Mouse (Mus musculus): Measurements from ENCODE around the gene Acot1. TPM values are rescaled to one million over a fixed set of nuclear protein-coding genes. Genes with fewer than 3 reads are reported as not detected.

Gene Acot1
- polyA plus RNA-seq, 1 experiment from 2014 or later: 69.8 TPM

DNA sequence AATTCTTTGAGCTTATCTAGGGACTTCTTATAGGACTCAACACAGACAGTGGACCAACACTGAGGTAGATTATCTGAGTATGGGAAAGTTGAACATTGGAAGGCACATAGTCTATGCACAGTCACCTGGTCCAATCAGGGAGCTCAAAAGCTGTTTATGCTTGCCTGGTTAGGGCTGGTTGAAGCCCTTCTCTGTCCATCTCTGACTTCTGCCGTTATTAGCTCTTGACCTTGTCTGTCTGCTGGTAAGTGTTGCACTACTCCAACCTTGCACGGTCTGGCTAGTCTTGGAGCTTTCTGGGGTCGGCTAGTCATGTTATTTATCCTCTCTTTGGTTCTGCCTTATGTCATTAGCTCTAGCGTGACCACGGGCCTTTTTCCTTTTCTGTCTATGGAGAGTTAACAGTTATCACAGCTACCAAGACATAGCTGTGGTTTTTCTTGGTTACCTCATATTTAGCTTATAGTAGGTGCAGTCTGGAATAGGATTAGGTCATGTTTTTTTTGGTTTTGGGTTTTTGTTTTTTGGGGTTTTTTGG is 42.7 kb downstream of the Acot1 start, which contains the start of gene Acot3:
TSS of gene Acot3 (plus strand) at position 208 of the 538 bp plus-strand sequence.
- no peaks in the 10 kb centered on the region for H3K36me3 ChIP-seq (ENCODE audit: insufficient read depth, low read length)
- peaks cover 4% of the 10 kb centered on the region; the same call in 1 of the 2 replicates for H3K4me1 ChIP-seq (ENCODE audit: insufficient read depth, low read length)
- no peak within 1 kb of the TSS for H3K27ac ChIP-seq (ENCODE audit: low read length)
- 0 out of 2 replicates have a peak within 1 kb of the TSS, but pooled peaks have one; percentile 5 for H3K4me2 ChIP-seq (replicated peaks; ENCODE audit: low read depth, low read length)
- peaks cover 11% of the 10 kb centered on the region for H3K27me3 ChIP-seq (ENCODE audit: insufficient read depth, low read length)
- peaks cover 5% of the 10 kb centered on the region; the same call in 1 of the 2 replicates for H3K9me3 ChIP-seq (ENCODE audit: low read length)
- no peak for ATAC-seq (ENCODE audit: low FRiP score, low TSS enrichment)
- H3K9ac ChIP-seq (replicated peaks; ENCODE audit: low read length): no peak within 1 kb of the TSS
- peak within 1 kb of the TSS; percentile 50 for H3K4me3 ChIP-seq (ENCODE audit: low read length)
- WGBS: 68% methylated on average over 5 of the region's 5 CpGs

GRCm38 (mm10) chr12:84052609-84053008 is 43.3 kb downstream of the Acot1 start:
- Histone ChIP-seq H3K36me3 (ENCODE audit: insufficient read depth, low read length) (no peaks in the 10 kb centered on the region), H3K27me3 (ENCODE audit: insufficient read depth, low read length) (peaks cover 11% of the 10 kb centered on the region), H3K4me1 (ENCODE audit: insufficient read depth, low read length) (peaks cover 4% of the 10 kb centered on the region; the same call in 1 of the 2 replicates), H3K9me3 (ENCODE audit: low read length) (peaks cover 5% of the 10 kb centered on the region; the same call in 1 of the 2 replicates), H3K4me2 (replicated peaks; ENCODE audit: low read depth, low read length) (0 out of 2 replicates have a peak overlapping the region, but pooled peaks have one; percentile 5), H3K9ac (replicated peaks; ENCODE audit: low read length) (no peak overlapping the region), H3K27ac (ENCODE audit: low read length) (no peak overlapping the region), H3K4me3 (ENCODE audit: low read length) (no peak overlapping the region)
- ATAC-seq (ENCODE audit: low FRiP score, low TSS enrichment): no peak
- WGBS: 87% methylated on average over 7 of the region's 7 CpGs

GRCm38 (mm10) chr12:84053173-84053572 is 43.9 kb downstream of the Acot1 start:
- Histone ChIP-seq H3K27ac (ENCODE audit: low read length) (no peak overlapping the region), H3K27me3 (ENCODE audit: insufficient read depth, low read length) (peaks cover 11% of the 10 kb centered on the region), H3K4me3 (ENCODE audit: low read length) (peak overlapping the region; percentile 50), H3K4me2 (replicated peaks; ENCODE audit: low read depth, low read length) (peak overlapping the region; percentile 78), H3K9me3 (ENCODE audit: low read length) (peaks cover 4% of the 10 kb centered on the region; the same call in 1 of the 2 replicates), H3K9ac (replicated peaks; ENCODE audit: low read length) (peak overlapping the region; percentile 59), H3K4me1 (ENCODE audit: insufficient read depth, low read length) (peaks cover 4% of the 10 kb centered on the region; the same call in 1 of the 2 replicates), H3K36me3 (ENCODE audit: insufficient read depth, low read length) (no peaks in the 10 kb centered on the region)
- WGBS: 12% methylated on average over 16 of the region's 16 CpGs
- ATAC-seq (ENCODE audit: low FRiP score, low TSS enrichment): no peak

DNA sequence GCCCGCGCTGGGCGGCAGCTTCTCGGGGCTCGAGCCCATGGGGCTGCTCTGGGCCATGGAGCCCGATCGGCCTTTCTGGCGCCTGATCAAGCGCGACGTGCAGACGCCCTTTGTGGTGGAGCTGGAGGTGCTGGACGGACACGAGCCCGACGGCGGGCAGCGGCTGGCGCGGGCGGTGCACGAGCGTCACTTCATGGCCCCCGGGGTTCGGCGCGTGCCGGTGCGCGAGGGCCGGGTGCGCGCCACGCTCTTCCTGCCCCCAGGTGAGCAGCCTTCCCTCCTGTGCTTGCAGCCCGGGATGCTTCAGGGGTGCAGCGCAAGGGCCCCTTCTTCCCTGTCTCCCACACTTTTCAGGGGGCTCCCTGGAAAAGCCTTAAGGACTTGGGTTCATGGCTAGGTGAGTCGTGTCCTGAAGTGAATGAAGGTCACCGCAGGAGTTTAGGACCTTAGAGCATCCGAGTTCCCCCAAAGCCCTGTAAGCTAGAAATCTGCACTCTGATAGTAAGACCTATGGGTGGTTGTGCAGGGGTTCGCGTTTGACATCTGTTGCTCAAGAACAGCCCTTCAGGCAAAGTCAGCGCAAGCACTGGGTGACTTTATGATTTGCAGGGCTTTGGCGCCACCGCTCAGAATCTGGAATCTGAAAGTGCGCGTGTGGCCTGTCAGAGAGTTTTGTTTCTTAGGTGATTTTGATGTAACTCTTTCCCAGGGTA is 44.5 kb downstream of the Acot1 start:
- peak overlapping the region; percentile 59 for H3K9ac ChIP-seq (replicated peaks; ENCODE audit: low read length)
- no peaks in the 10 kb centered on the region for H3K9me3 ChIP-seq (ENCODE audit: low read length)
- ATAC-seq (ENCODE audit: low FRiP score, low TSS enrichment): peak; percentile 54
- WGBS: 4% methylated on average over 33 of the region's 46 CpGs
- no peak overlapping the region for H3K27ac ChIP-seq (ENCODE audit: low read length)
- H3K4me2 ChIP-seq (replicated peaks; ENCODE audit: low read depth, low read length): peak overlapping the region; percentile 78
- H3K4me1 ChIP-seq (ENCODE audit: insufficient read depth, low read length): peaks cover 4% of the 10 kb centered on the region; the same call in 1 of the 2 replicates
- peaks cover 11% of the 10 kb centered on the region for H3K27me3 ChIP-seq (ENCODE audit: insufficient read depth, low read length)
- no peaks in the 10 kb centered on the region for H3K36me3 ChIP-seq (ENCODE audit: insufficient read depth, low read length)
- peak overlapping the region; percentile 50 for H3K4me3 ChIP-seq (ENCODE audit: low read length)

DNA sequence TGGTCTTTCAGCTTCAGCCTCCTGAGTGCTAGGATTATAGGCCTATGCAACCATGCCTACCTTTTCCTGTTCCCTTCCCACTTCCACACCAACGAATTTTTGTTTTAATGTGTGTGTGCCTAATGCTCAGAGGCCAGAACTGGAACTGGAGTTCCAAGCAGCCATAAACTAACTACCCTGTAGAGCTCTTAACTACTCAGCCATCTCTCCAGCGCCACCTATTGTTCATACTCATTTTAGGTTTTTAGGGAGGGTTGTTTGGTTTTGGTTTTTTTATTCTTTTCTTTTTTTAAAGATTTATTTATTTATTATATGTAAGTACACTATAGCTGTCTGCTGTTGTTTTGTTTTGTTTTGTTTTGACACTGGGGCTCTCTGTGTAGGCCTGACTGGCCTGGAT is 51.7 kb downstream of the Acot1 start:
- Histone ChIP-seq H3K27ac (ENCODE audit: low read length) (no peak overlapping the region), H3K9me3 (ENCODE audit: low read length) (peaks cover 3% of the 10 kb centered on the region; the same call in 1 of the 2 replicates), H3K4me1 (ENCODE audit: insufficient read depth, low read length) (no peaks in the 10 kb centered on the region), H3K4me2 (replicated peaks; ENCODE audit: low read depth, low read length) (no peak overlapping the region), H3K27me3 (ENCODE audit: insufficient read depth, low read length) (no peaks in the 10 kb centered on the region), H3K4me3 (ENCODE audit: low read length) (no peak overlapping the region), H3K9ac (replicated peaks; ENCODE audit: low read length) (no peak overlapping the region), H3K36me3 (ENCODE audit: insufficient read depth, low read length) (no peaks in the 10 kb centered on the region)
- 32% methylated on average over 2 of the region's 2 CpGs for WGBS
- ATAC-seq (ENCODE audit: low FRiP score, low TSS enrichment): no peak

GRCm38 (mm10) chr12:84062336-84062735 is 53.0 kb downstream of the Acot1 start:
- ATAC-seq (ENCODE audit: low FRiP score, low TSS enrichment): no peak
- H3K36me3 ChIP-seq (ENCODE audit: insufficient read depth, low read length): no peaks in the 10 kb centered on the region
- peaks cover 3% of the 10 kb centered on the region; the same call in 1 of the 2 replicates for H3K9me3 ChIP-seq (ENCODE audit: low read length)
- H3K9ac ChIP-seq (replicated peaks; ENCODE audit: low read length): no peak overlapping the region
- no peak overlapping the region for H3K27ac ChIP-seq (ENCODE audit: low read length)
- no peaks in the 10 kb centered on the region for H3K27me3 ChIP-seq (ENCODE audit: insufficient read depth, low read length)
- no peaks in the 10 kb centered on the region for H3K4me1 ChIP-seq (ENCODE audit: insufficient read depth, low read length)
- H3K4me3 ChIP-seq (ENCODE audit: low read length): no peak overlapping the region
- 95% methylated on average over 20 of the region's 20 CpGs for WGBS
- no peak overlapping the region for H3K4me2 ChIP-seq (replicated peaks; ENCODE audit: low read depth, low read length)

GRCm38 (mm10) chr12:84063228-84063627 is 53.9 kb downstream of the Acot1 start:
- peaks cover 8% of the 10 kb centered on the region for H3K27me3 ChIP-seq (ENCODE audit: insufficient read depth, low read length)
- no peaks in the 10 kb centered on the region for H3K36me3 ChIP-seq (ENCODE audit: insufficient read depth, low read length)
- 72% methylated on average over 5 of the region's 5 CpGs for WGBS
- H3K27ac ChIP-seq (ENCODE audit: low read length): no peak overlapping the region
- no peak for ATAC-seq (ENCODE audit: low FRiP score, low TSS enrichment)
- no peak overlapping the region for H3K4me3 ChIP-seq (ENCODE audit: low read length)
- no peak overlapping the region for H3K9ac ChIP-seq (replicated peaks; ENCODE audit: low read length)
- peaks cover 3% of the 10 kb centered on the region; the same call in 1 of the 2 replicates for H3K9me3 ChIP-seq (ENCODE audit: low read length)
- H3K4me2 ChIP-seq (replicated peaks; ENCODE audit: low read depth, low read length): no peak overlapping the region
- H3K4me1 ChIP-seq (ENCODE audit: insufficient read depth, low read length): no peaks in the 10 kb centered on the region

- 75% methylated on average over 2 of the region's 2 CpGs for WGBS
- Histone ChIP-seq H3K4me1 (ENCODE audit: insufficient read depth, low read length) (no peaks in the 10 kb centered on the region), H3K27ac (ENCODE audit: low read length) (no peak overlapping the region), H3K27me3 (ENCODE audit: insufficient read depth, low read length) (peaks cover 13% of the 10 kb centered on the region), H3K9ac (replicated peaks; ENCODE audit: low read length) (no peak overlapping the region), H3K4me2 (replicated peaks; ENCODE audit: low read depth, low read length) (no peak overlapping the region), H3K36me3 (ENCODE audit: insufficient read depth, low read length) (no peaks in the 10 kb centered on the region), H3K4me3 (ENCODE audit: low read length) (no peak overlapping the region), H3K9me3 (ENCODE audit: low read length) (peaks cover 3% of the 10 kb centered on the region; the same call in 1 of the 2 replicates)
- no peak for ATAC-seq (ENCODE audit: low FRiP score, low TSS enrichment)
These were observed 54.5 kb downstream of the Acot1 start for GRCm38 (mm10) chr12:84063833-84064232.

DNA sequence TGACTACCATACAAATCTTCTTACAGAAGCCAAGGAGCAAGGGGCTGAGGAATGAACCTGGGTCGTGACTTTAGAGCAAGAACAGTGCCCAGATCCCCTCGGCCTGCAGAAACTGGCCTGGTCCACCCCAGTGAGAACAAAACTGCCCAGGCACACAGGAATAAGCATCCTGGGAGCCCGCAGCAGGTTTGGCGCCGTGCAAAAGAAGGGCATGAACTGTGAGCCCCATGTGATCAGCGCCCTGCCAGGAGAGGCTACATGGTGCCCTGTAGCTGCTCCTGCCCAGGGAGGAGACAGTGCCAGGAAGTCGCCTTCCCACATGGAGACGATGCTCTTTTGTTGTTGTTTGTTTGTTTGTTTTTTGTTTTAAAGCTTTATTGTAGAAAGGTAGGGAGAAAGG is 55.3 kb downstream of the Acot1 start:
- H3K36me3 ChIP-seq (ENCODE audit: insufficient read depth, low read length): no peaks in the 10 kb centered on the region
- 72% methylated on average over 8 of the region's 8 CpGs for WGBS
- peaks cover 18% of the 10 kb centered on the region for H3K27me3 ChIP-seq (ENCODE audit: insufficient read depth, low read length)
- H3K4me1 ChIP-seq (ENCODE audit: insufficient read depth, low read length): peaks cover 5% of the 10 kb centered on the region; the same call in 1 of the 2 replicates
- ATAC-seq (ENCODE audit: low FRiP score, low TSS enrichment): no peak
- H3K4me3 ChIP-seq (ENCODE audit: low read length): no peak overlapping the region
- peaks cover 3% of the 10 kb centered on the region; the same call in 1 of the 2 replicates for H3K9me3 ChIP-seq (ENCODE audit: low read length)
- no peak overlapping the region for H3K27ac ChIP-seq (ENCODE audit: low read length)
- no peak overlapping the region for H3K4me2 ChIP-seq (replicated peaks; ENCODE audit: low read depth, low read length)
- H3K9ac ChIP-seq (replicated peaks; ENCODE audit: low read length): no peak overlapping the region

DNA sequence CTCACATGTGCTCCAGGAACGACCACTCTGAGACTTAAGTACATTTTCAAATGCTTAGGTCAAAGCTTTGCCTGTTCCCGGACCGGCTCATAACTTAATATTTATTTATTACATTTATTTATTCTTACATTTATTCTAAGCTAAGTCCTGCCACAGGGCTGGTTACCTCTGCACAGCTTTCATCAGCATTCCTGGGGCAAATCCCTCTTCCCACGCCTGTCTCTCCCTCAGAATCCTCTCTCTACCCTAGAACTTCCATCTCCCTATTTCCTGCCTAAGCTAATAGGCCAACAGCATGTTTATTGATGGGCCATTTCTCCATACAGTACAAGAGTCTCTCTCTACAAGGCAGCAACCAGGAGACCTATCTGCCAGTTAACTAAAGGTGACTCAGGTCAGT is 58.5 kb downstream of the Acot1 start:
- no peak for ATAC-seq (ENCODE audit: low FRiP score, low TSS enrichment)
- H3K4me1 ChIP-seq (ENCODE audit: insufficient read depth, low read length): peaks cover 5% of the 10 kb centered on the region; the same call in 1 of the 2 replicates
- H3K4me2 ChIP-seq (replicated peaks; ENCODE audit: low read depth, low read length): no peak overlapping the region
- H3K27ac ChIP-seq (ENCODE audit: low read length): no peak overlapping the region
- no peaks in the 10 kb centered on the region for H3K36me3 ChIP-seq (ENCODE audit: insufficient read depth, low read length)
- H3K9me3 ChIP-seq (ENCODE audit: low read length): peaks cover 3% of the 10 kb centered on the region; the same call in 1 of the 2 replicates
- 83% methylated on average over 4 of the region's 4 CpGs for WGBS
- peaks cover 26% of the 10 kb centered on the region for H3K27me3 ChIP-seq (ENCODE audit: insufficient read depth, low read length)
- no peak overlapping the region for H3K4me3 ChIP-seq (ENCODE audit: low read length)
- no peak overlapping the region for H3K9ac ChIP-seq (replicated peaks; ENCODE audit: low read length)

Data from kidney, embryonic 16.5 days (tissue).